Mouse (Mus musculus) 3134 (cell line): Measurements from ENCODE around the gene Slx1b.

Source experiments
- DNase-seq: peaks from one replicate; pipeline ENCODE4 v3.0.0-alpha.2; 2011; ENCODE audit warnings: low spot score; ENCODE audit not compliant: insufficient read length; ENCODE audit errors: extremely low read depth

The Slx1b gene

DNA sequence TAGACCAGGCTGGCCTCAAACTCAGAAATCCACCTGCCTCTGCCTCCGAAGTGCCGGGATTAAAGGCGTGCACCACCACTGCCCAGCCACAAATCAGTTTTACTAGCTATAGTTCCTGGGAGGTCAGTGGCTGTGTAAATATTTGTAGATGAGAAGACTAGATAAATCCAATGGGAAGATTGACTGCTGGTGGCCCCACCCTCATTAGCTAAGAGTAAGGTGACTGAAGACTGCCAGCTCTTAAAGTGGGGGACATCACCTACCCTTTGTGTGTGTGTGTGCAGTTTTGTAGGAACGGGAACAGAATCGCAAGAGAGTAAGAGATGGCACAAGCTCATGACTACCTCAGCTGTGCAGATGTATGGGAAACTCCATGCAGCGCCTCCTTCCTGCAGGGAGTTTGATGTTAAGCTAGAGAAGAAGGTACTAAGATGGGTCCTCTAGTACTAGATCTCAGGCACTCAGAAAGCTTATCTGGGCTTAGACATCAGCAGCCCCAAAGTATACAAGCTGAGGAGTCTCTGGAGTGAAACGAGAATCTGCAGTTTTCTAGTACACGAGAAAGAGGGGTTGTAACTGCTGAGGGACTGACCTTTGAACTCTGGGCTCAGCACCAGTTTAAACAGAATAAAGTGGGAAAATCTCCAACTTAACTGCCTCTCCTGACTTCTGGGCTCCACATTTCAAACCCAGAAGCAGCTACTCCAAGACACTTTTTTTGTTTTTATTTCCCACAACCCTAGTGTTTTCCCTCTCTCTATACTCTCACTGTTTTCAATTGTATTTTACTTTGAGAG, 16.8 kb downstream of the Slx1b start:
- no peak for DNase-seq

DNA sequence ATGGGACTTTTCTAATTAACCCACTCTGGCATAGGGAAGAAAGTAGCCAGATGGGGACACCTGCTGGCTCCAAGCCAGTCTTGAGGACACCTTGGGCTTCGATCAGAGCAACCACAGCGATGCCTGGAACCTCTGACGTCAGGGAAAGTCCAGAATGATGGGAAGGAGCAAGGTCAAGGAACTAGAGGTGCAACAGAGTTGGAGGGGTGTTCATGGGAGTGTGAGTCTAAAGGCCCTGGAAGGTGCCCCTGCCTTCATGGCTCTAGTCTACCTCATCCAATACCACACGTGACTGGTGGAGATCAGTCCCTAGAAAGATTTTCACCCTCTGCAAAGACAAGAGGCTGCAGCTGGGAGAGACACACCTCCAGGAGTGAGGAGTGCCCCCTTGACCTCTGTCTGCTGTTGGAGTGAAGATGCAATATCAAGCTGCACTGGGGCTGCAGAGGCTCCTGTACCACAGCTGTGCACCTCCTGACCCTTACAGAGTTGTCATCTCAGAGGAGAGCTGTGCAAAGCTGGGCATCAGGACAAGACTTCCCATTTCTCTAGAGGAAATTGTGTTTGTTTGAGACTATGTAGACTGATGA, 18.9 kb downstream of the Slx1b start:
- no peak for DNase-seq

DNA sequence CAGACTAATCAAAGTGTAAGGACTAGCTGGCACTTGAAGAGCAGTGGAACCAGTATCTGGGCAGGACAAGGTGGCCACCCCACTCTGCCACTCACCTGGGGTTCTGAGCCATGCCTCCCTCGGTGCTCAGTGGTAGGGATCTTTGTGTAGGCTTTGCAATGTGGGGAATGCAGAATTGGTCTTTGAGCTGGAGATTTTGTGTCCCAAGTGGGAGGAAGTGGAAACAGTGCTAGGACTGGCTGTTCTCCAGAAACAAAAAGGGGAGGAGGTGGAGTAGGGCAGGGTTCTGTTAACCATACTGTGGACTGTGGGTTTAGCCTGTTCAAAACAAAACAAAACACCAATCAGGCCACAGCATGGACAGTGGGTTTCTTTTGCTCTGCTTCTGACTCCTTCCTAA, 19.4 kb downstream of the Slx1b start, which contains the start of gene Sult1a1:
TSS of gene Sult1a1 (minus strand) at position 226 of the 400 bp plus-strand sequence.
- DNase-seq: no peak

DNA sequence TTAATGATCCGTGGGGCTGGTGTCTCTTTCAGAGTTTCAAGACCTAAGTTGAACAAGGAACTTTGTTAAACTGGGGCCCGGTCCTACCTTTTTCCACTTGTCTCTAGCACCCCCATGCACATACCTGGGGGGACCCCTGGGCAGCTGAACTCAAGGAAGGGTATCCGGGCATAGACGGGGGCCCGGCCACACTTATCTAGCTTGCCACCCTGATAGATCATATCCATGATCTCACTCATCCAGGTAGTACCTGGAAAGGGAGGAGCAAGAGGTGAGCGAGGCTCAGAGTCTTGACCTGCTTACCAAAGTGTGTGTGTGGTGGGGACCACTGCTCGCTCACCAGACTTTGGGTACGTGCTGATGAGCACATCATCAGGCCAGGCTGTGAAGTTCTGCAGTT, 20.5 kb downstream of the Slx1b start:
- DNase-seq: no peak

DNA sequence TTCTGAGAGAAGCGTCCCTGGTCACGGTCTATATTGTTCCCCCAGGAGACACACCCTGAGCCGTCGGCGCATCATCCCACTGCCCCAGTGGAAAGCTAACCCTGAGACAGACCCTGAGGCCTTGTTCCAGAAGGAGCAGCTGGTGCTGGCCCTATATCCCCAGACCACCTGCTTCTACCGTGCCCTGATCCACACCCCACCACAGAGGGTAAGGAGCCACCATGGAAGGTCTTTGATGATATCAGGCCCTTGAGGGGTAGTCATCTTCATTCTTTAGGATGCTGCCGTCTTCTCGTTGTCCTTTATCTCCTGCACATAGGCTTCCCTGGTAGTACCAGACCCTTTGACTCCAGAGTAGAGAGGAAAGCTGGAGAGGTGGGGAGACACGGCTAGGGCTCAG, 23.5 kb downstream of the Slx1b start:
- DNase-seq: no peak

DNA sequence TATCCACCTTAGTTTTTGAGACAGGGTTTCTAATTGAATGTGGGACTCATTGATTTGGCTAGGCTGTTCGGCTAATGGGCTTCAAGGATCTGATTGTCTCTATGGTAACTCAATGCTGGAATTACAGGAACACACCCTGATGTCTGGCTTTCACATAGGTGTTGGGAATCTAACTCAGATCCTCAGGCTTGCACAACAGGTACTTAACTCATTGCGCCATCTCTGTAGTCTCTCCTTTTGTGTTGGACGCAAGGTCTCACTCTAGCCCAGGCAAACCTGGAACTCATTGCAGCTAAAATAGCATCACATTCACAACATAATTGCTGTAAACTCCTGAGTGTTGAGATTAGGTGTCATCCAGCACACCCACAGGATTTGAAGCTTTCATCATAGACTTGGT, 25.4 kb downstream of the Slx1b start:
- DNase-seq: no peak

DNA sequence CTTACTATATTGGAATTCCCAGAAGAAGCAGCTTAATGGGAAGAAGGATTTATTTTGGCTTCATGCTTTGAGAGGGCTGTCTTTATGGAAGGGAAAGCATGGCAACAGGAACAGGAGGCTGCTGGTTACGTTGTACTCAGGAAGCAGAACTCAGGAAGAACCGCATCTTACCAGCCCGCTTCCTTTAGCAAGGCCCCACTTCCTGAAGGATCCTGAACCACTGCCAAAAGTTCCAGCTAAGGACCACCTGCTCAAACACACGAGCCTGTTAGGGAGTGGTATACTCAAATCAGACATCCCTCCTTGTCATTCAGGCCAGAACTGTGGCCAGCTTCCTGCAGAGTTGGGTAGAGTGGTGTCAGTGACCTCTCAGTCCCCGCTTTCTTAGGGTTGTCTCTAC, 27.1 kb downstream of the Slx1b start:
- no peak for DNase-seq

DNA sequence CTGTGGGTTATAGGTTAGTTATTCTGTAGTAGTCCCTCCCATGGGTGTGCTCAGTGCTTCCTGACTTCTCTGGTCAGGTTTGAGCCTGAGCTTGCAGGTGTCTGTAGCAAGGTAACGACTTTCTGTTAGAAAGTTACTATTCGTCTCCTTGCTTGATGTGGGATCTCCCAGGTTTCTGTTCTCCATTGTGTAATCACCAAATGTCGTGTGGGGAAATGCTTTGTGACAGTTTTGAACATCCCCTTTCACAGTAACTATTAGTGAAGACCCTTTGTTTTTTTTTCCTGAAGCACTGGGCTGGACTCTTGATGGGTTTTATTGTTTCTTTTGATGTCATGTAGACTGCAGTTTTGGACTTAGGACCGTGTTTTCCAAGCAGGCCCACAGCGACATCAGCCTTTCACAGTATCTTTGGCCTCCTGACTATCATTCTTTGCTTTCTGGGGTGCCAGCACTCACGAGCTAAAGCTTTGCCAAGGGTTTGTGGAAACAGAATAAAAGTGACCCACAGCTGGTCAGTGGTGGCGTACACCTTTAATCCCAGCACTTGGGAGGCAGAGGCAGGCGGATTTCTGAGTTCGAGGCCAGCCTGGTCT, 28.0 kb downstream of the Slx1b start:
- DNase-seq: no peak

DNA sequence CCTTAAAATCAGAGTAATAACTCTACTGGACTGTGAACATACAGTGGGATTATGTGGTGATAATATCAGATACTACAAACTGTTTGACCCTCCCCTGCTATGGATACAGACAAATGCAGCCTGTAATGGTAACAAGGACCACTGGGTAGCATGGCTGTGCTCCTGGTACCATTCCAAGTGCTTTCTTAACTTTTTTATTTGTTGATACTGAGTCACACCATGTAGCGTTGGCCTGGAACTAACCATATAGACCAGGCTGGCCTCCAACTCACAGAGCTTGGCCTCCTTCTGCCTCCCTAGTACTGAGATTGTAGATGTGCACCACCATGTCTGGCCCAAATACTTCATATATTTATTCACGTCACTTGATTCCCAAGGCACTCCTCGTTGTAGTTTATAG, 30.3 kb downstream of the Slx1b start:
- no peak for DNase-seq

DNA sequence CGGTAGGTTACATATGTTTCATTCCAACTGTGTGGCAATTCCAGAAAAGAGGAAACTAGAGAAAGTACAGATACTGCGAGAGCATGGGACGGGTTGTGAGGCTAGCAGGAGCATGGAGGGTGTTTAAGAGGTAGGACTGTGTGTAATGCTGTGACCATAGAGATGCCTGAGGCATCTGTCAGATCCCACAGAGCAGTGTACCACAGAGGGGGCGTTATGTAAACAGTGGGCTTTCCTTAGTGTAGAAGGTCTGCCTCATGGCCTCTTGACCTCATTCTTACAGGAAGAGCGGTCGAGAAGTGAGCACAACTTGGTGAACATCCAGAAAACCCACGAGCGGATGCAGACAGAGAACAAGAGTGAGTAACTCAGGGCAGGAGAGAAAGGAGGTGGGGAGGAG, 31.9 kb downstream of the Slx1b start:
- DNase-seq: no peak

DNA sequence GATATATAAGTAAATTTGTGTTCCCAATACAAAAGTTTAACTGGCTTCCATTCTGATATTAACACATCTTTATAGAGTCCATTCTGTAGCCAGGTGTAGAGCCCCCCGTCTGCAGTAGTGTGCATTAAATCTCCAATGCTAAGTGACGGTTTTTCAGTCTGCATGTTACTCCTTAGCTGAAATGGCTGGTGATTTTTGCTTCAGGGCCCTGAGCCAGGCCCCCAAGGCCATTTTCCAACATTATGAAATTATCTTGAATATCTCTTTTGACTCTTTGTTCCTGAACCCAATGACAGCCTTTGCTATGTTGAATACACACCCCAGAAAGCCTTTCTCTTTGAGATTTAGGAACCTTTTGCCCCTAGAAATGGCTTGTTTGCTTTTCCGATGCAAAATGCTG, 35.8 kb downstream of the Slx1b start:
- DNase-seq: no peak

DNA sequence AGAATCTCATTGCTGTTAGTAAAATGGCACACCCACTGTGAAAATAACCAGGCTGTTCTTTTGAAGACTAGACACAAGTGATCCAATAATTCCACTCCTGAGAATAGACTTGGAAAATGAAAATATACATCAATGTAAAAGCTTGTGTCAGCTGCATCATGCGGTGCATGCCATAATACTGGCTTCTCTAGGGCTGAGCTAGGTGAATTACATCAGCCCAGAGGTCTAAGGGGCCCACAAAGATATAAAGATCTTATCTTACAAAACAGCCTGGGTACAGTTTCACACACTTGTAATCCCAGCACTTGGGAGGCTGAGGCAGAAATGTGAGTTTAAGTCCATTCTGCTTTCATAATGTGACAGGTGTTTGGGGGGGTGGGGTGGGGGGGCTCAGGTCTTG, 38.1 kb downstream of the Slx1b start:
- DNase-seq: no peak

DNA sequence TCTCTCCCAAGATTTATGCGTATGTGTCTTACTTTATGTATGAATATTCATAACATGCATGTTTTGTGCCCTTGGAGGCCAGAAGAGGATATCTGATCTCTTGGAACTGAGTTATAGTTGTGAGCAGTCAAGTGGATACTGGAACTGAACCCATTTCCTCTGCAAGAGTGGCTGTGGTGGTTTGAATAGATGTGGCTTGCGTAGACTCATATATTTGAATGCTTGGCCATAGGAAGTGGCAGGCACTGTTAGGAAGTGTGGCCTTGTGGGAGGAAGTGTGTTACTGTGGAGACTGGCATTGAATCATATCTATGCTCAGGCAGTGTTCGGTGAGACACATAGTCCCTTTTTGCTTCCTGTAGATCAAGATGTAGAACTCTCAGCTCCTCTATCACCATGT, 39.9 kb downstream of the Slx1b start:
- no peak for DNase-seq

DNA sequence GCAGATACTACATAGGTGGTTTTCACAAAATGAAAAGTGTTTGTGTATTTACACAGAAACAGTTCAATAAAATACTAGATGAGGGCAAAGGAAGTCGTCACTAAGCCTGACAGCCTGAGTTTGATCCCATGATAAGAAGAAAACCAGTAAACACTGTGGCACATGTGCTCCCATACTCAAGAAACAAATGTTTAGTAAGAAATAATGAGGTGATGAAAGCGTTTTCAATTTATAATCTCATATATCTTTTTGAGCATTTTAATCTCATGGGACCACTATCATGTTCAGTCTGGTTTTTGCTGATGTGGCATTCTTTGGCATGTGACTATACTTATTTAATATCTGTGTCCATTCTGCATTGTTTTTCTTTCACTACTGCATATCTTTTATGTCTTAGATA, 41.6 kb downstream of the Slx1b start:
- DNase-seq: no peak

DNA sequence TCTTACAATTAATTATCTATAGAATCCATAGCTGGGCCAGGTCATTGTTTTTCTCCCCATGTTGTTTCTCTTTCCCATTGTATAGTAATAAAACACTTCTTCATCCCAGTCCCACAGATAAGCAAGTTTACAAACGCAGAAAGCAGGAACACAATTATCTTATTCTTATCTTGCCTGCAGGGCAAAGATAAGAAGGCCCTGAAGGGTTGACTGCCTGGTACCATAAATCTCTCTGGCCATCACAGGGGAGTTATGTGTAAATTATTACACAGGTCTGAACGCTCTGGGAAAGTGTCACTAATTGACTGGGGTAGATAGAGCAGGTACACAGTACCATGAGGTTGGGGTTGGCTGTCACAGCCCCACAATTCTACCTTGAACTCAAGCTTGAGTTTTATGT, 44.7 kb downstream of the Slx1b start:
- no peak for DNase-seq

DNA sequence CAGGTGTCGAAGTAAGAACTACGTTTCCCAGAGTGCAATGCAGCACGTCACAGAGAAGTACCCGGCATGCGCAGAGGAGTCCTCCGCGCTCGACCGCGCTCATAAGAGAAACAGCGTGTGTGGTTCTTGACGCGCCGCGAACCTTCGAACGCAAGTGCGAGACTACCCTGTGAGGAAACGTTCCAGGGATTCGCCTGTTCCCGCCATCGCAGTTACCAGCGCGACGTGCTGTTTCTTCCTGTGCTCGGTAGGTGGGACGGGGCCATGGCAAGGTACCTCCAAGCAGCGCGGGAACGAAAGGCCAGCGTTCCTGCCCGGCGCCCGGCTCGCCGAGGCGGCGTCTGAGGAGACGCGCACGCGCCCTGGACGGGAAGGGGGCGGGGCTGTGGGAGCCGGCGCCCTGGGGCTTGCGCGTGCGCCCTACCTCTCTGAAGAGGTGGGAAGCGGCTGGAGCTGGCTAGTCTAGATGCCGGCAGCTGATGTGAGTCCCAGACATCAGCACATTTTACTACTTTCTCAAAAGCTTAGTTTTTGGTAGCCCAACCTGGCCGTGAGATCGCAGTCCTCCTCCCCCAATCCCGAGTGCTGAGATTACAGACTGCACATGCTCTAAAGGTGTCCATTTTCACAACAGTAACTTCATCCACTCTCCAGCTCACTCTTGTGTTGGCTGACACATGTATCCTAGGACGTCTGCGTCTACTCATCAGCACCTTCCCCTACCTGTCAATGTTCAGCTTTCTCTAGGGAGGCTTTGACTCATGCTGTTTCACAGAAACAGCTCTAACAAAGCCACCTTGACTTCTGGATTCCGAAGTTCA, 46.1 kb downstream of the Slx1b start, which contains the start of gene Sgf29:
TSS of gene Sgf29 (plus strand) at position 79 of the 821 bp plus-strand sequence.
- DNase-seq: peak; percentile 93

DNA sequence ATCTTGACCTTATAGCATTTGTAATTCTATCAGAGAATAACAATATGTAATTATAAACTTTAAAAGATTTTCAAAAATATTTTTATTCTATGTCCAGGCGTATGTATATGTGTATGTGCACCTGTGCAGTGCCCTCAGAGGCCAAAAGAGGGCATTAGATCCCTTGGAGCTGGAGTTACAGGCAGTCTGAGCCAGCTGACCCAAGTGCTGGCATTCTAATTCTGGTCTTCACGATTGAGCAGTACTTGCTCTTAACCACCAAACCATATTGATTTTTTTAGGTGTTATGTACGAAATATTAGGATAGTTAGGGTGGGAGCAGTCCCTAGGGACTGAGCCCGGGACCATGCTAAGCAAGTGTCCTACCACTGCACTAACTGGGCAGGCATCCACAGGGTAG, 47.1 kb downstream of the Slx1b start:
- no peak for DNase-seq

DNA sequence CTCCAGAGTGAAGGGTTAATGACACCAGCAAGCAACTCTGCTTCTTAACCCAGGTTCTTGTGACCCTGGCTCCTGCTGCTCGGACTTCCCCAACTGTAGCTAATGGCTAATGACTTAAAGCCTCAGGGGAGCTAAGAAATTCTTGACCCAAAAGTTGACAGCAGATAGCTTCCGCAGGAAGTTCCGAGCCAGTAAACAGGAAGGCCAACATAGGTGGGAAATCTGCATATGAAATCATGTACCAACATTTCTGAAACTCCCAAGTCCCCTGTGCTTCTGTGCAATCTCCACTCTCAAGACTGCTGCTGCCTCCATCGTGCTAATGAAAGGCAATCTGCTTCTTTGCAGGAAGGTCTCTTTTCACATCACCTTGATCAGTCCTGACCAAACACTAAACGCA, 49.9 kb downstream of the Slx1b start:
- no peak for DNase-seq

DNA sequence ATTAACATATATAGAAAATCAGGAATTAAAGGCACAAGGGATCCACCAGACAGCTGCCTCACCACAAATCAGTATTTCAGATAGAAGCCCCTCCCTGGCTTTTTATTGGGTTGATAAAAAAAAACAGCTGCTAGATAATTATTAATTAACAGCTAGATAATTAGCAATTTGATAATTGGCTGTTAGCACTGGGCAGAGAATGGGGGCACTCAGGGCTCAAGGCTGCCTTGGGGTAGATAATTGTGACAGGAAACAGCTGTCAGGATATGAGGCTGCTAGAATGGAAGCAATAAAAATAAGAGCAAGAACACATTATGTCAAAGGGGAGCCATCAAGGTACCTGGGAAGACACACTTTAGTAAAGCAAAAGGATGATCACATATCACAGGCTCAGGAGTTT, 50.7 kb downstream of the Slx1b start:
- DNase-seq: no peak

DNA sequence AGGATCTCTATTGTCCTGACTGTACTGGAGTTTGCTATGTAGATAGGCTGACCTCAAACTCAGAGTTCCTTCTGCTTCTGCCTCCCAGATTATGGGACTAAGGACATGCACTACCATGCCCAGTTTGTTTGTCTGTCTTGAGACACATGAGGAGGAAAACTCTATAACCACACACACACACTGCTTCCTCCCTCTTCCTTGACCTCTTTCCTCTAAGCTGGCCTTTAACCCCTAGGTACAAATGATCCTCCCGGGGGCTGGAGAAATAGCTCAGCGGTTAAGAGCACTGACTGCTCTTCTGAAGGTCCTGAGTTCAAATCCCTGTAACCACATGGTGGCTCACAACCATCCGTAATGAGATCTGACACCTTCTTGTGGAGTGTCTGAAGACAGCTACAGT, 51.2 kb downstream of the Slx1b start:
- no peak for DNase-seq

DNA sequence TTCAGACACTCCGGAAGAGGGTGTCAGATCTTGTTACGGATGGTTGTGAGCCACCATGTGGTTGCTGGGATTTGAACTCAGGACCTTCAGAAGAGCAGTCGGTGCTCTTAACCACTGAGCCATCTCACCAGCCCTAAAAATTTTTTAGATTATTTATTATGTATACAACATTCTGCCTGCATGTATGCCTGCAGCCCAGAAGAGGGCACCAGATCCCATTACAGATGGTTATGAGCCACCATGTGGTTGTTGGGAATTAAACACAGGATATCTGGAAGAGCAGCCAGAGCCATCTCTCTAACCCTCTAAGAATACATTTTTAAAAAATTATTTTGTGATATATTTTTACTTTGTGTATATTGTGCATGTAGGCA, 52.4 kb downstream of the Slx1b start:
- DNase-seq: peak; percentile 57
